Mouse (Mus musculus) hindbrain, embryonic 12.5 days (tissue): Measurements from ENCODE around the gene Pgap3. TPM values are rescaled to one million over a fixed set of nuclear protein-coding genes. Genes with fewer than 3 reads are reported as not detected.
"Not testable (repeated sequence)": the region's sequence is repeated elsewhere in the genome, so short reads cannot be mapped to it uniquely, and the experiment has no call there.

Experiments used
- ATAC-seq: fragments of 200-750 bp; cut with Nextera tagmentation; 2 replicates; pipeline ENCODE4 v1.8.0; 2017; ENCODE audit warnings: moderate TSS enrichment; ENCODE audit not compliant: low FRiP score
- H3K27ac ChIP-seq: fragments of 300-500 bp; sonication (generic); 2 replicates; pipeline ENCODE4 v1.5.1; 2016; ENCODE audit warnings: mild to moderate bottlenecking
- H3K27me3 ChIP-seq: fragments of 300-500 bp; sonication (generic); 2 replicates; pipeline ENCODE4 v1.6.1; 2016; ENCODE audit warnings: mild to moderate bottlenecking
- H3K36me3 ChIP-seq: fragments of 300-500 bp; sonication (generic); 2 replicates; pipeline ENCODE4 v1.6.1; 2016; ENCODE audit warnings: mild to moderate bottlenecking
- H3K4me1 ChIP-seq: fragments of 300-500 bp; sonication (generic); 2 replicates; pipeline ENCODE4 v1.6.1; 2016
- H3K4me2 ChIP-seq: fragments of 300-500 bp; sonication (generic); replicated peaks from 2 replicates; pipeline ENCODE4 v1.6.1; 2016; ENCODE audit warnings: mild to moderate bottlenecking
- H3K4me3 ChIP-seq: fragments of 300-500 bp; sonication (generic); 2 replicates; pipeline ENCODE4 v1.5.1; 2016; ENCODE audit warnings: mild to moderate bottlenecking
- H3K9ac ChIP-seq: fragments of 300-500 bp; sonication (generic); 2 replicates; pipeline ENCODE4 v1.6.1; 2016; ENCODE audit warnings: mild to moderate bottlenecking, moderate library complexity
- H3K9me3 ChIP-seq: fragments of 300-500 bp; sonication (generic); replicated peaks from 2 replicates; pipeline ENCODE4 v1.6.1; 2016; ENCODE audit warnings: mild to moderate bottlenecking
- WGBS: fragments of 180-500 bp; shearing (Covaris S2); methylation state at CpG from one replicate; pipeline ENCODE4 v1.1.7; 2016; 5-methylcytosine and 5-hydroxymethylcytosine counted together
- polyA plus RNA-seq: library from polyadenylated mRNA; unstranded; fragments of >200 nt; fragmentation: Nextera tagmentation; extraction: Ambion mirVana; gene quantifications from 2 replicates; pipeline ENCODE4 v1.2.1, GENCODE M21; 2016

The Pgap3 gene
- polyA plus RNA-seq, 1 experiment from 2014 or later = 9.1 TPM

DNA sequence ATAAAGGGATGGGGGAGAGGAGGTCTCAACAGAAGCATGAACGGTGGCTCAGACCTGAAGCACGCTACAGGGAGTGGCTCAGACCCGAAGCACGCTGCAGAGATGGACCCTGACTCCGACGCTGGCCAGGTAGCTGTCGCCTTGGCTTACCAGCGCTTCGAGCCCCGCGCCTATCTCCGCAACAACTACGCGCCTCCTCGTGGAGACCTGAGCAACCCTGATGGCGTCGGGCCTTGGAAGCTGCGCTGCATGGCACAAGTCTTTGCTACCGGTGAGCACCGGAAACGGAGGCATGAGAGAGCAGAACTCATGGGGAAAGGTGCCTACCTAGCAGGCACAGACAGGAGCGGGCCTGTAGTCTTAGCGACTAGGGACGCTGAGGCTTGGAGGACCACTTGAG is 13.7 kb downstream of the Pgap3 start:
- peak overlapping the region; percentile 23; the same call in 1 of the 2 replicates for H3K4me2 ChIP-seq
- H3K36me3 ChIP-seq = no peaks in the 10 kb centered on the region
- ATAC-seq = no peak
- H3K9me3 ChIP-seq = no peaks in the 10 kb centered on the region
- H3K4me1 ChIP-seq = peaks cover 11% of the 10 kb centered on the region; the same call in 1 of the 2 replicates
- no peak overlapping the region for H3K4me3 ChIP-seq
- H3K9ac ChIP-seq = peak overlapping the region; percentile 32; the same call in 1 of the 2 replicates
- 15% methylated on average over 24 of the region's 24 CpGs for WGBS
- peaks cover 72% of the 10 kb centered on the region for H3K27me3 ChIP-seq
- H3K27ac ChIP-seq = no peak overlapping the region

- no peak within 1 kb of the TSS for H3K27ac ChIP-seq
- 52% methylated on average over 25 of the region's 25 CpGs for WGBS
- peak within 1 kb of the TSS; percentile 23; the same call in 1 of the 2 replicates for H3K4me2 ChIP-seq
- H3K4me1 ChIP-seq = peaks cover 11% of the 10 kb centered on the region; the same call in 1 of the 2 replicates
- H3K36me3 ChIP-seq = peaks cover 1% of the 10 kb centered on the region
- no peak within 1 kb of the TSS for H3K4me3 ChIP-seq
- ATAC-seq = no peak
- H3K9ac ChIP-seq = peak within 1 kb of the TSS; percentile 32; the same call in 1 of the 2 replicates
- no peaks in the 10 kb centered on the region for H3K9me3 ChIP-seq
- H3K27me3 ChIP-seq = peaks cover 65% of the 10 kb centered on the region
Measured at GRCm38 (mm10) chr11:98385638-98386585, 14.4 kb downstream of the Pgap3 start, which contains the start of gene Pnmt. Gene Pnmt, plus strand, starts transcription at chr11:98386450.

DNA sequence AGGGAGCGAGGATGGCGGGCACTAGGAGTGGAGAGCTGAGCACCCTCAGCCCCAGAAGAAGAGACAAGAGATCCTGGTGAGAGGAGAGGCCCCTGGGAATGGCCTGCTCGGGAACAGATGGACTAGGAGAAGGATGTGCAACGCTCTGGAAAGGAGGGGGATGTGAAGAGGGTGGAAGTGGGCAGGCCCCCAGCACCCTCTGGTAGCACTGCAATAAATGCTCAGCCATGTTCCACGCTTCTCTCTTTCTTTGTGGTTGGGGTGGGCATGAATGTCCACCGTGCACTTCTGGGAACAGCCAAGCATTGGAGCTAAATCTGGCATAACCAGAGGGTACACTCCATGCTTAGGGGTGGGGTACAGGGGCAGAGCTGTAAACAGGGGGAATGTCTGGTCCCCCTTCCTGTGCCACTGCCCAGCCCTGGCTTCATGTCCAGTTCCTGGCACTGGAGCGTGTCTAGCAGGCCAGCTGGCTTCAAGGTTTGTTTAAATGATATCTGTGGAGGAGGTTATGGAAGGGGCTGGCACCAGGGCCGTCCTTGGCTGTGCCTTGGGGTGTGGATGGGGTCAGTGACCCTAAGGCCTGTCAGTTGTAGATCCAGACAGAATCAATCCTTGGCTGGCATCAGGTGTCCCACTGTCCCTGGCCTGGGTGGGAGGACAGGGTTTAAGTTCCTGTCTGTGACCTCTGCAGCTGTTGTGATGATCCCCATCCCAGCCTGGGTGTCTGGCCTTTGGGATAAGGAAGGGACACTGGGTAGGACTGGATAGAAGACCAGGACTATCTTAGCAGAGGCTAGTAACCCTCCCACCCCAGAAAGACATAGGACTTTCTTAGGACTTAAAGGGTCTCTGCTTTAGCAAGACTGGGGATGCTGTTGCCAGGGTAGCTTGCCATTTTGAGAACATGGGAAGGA is 15.3 kb downstream of the Pgap3 start:
- Histone ChIP-seq H3K36me3 (peaks cover 11% of the 10 kb centered on the region), H3K9ac (no peak overlapping the region), H3K4me1 (peaks cover 11% of the 10 kb centered on the region; the same call in 1 of the 2 replicates), H3K4me3 (no peak overlapping the region), H3K27me3 (peaks cover 56% of the 10 kb centered on the region), H3K9me3 (no peaks in the 10 kb centered on the region), H3K4me2 (no peak overlapping the region), H3K27ac (no peak overlapping the region)
- WGBS = 73% methylated on average over 8 of the region's 8 CpGs
- no peak for ATAC-seq

DNA sequence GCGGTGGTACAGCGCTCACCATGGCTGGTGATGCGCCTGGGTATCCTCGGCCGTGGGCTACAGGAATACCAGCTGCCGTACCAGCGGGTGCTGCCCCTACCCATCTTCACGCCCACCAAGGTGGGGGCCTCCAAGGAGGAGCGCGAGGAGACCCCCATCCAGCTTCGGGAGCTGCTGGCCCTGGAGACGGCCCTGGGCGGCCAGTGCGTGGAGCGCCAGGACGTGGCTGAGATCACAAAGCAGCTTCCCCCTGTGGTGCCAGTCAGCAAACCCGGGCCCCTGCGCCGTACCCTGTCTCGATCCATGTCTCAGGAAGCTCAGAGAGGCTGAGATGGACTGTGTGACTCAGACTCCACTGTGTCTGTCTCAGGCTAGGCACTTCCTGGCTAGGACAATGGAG is 16.1 kb downstream of the Pgap3 start:
- Histone ChIP-seq H3K9ac (no peak overlapping the region), H3K36me3 (peaks cover 18% of the 10 kb centered on the region), H3K9me3 (no peaks in the 10 kb centered on the region), H3K27me3 (peaks cover 55% of the 10 kb centered on the region), H3K27ac (0 out of 2 replicates have a peak overlapping the region, but pooled peaks have one; percentile 23), H3K4me1 (peaks cover 11% of the 10 kb centered on the region; the same call in 1 of the 2 replicates), H3K4me3 (no peak overlapping the region), H3K4me2 (no peak overlapping the region)
- 62% methylated on average over 20 of the region's 20 CpGs for WGBS
- no peak for ATAC-seq

- Histone ChIP-seq H3K27ac (0 out of 2 replicates have a peak within 1 kb of the TSS, but pooled peaks have one; percentile 23), H3K4me3 (no peak within 1 kb of the TSS), H3K9ac (no peak within 1 kb of the TSS; the same call in 1 of the 2 replicates), H3K27me3 (peaks cover 50% of the 10 kb centered on the region), H3K36me3 (peaks cover 26% of the 10 kb centered on the region), H3K4me2 (no peak within 1 kb of the TSS), H3K9me3 (no peaks in the 10 kb centered on the region), H3K4me1 (0 out of 2 replicates have a peak, but pooled peaks cover 11% of the 10 kb centered on the region)
- 65% methylated on average over 14 of the region's 14 CpGs for WGBS
- ATAC-seq = no peak
Measured at GRCm38 (mm10) chr11:98383261-98384030, 16.8 kb downstream of the Pgap3 start, which contains the start of gene Tcap. Gene Tcap, plus strand, starts transcription at chr11:98383811.

DNA sequence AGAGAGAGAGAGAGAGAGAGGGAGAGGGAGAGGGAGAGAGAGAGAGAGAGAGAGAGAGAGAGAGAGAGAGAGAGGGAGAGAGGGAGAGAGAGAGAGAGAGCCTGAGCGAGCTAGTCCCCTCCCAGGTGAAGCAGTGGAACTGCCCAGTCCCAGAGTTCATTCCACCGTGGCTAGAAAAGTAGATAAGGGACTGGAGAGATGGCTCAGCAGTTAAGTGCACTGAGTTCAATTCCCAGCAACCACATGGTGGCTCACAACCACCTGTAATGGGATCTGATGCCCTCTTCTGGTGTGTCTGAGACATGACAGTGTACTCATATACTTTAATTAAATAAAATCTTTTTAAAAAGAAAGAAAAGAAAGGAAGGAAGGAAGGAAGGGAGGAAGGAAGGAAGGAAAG is 17.9 kb downstream of the Pgap3 start:
- WGBS = 59% methylated on average over 2 of the region's 2 CpGs

GRCm38 (mm10) chr11:98381651-98382050 is 18.6 kb downstream of the Pgap3 start:
- no peak overlapping the region for H3K4me3 ChIP-seq
- H3K27me3 ChIP-seq = peaks cover 32% of the 10 kb centered on the region
- H3K9ac ChIP-seq = no peak overlapping the region
- no peak for ATAC-seq
- WGBS = 88% methylated on average over 2 of the region's 2 CpGs
- H3K36me3 ChIP-seq = peaks cover 44% of the 10 kb centered on the region
- H3K4me2 ChIP-seq = no peak overlapping the region
- 0 out of 2 replicates have a peak, but pooled peaks cover 6% of the 10 kb centered on the region for H3K4me1 ChIP-seq
- no peaks in the 10 kb centered on the region for H3K9me3 ChIP-seq
- H3K27ac ChIP-seq = no peak overlapping the region

More for the DNA sequence above, 17.9 kb downstream of the Pgap3 start:
- H3K9me3 ChIP-seq, H3K9ac ChIP-seq, H3K27ac ChIP-seq, H3K4me3 ChIP-seq, ATAC-seq, H3K4me1 ChIP-seq, H3K4me2 ChIP-seq: not testable (repeated sequence)
- peaks cover 40% of the 10 kb centered on the region for H3K27me3 ChIP-seq
- peaks cover 36% of the 10 kb centered on the region for H3K36me3 ChIP-seq

- Histone ChIP-seq H3K4me1 (0 out of 2 replicates have a peak, but pooled peaks cover 4% of the 10 kb centered on the region), H3K36me3 (peaks cover 59% of the 10 kb centered on the region), H3K9me3 (no peaks in the 10 kb centered on the region), H3K4me2 (no peak overlapping the region), H3K27ac (no peak overlapping the region), H3K9ac (0 out of 2 replicates have a peak overlapping the region, but pooled peaks have one; percentile 13), H3K27me3 (peaks cover 17% of the 10 kb centered on the region), H3K4me3 (no peak overlapping the region)
- no peak for ATAC-seq
- WGBS = 85% methylated on average over 6 of the region's 6 CpGs
Measured at GRCm38 (mm10) chr11:98380106-98380505, 20.2 kb downstream of the Pgap3 start.

DNA sequence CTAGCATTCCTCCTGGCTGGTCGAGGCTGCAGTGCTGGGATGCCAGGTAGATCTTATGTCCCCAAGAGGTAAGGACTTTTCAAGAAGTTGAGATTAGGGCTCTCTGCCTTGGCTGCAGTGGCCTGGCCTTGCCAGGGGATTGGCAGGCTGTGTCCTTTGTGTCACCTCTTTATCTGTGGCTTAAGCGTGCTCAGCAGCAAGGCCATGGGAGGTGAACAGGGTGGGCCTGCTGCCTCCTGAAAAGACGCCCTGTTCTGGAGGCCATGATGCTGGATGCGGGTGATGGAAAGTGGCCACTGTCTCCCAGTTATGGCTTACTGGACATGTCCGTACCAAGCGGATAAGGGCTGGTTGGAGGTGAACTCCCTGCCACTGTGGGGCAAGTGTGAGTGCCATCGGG is 20.9 kb downstream of the Pgap3 start:
- no peak overlapping the region for H3K4me2 ChIP-seq
- WGBS = 92% methylated on average over 7 of the region's 7 CpGs
- no peak overlapping the region for H3K4me3 ChIP-seq
- peaks cover 9% of the 10 kb centered on the region for H3K27me3 ChIP-seq
- 0 out of 2 replicates have a peak overlapping the region, but pooled peaks have one; percentile 13 for H3K9ac ChIP-seq
- H3K9me3 ChIP-seq = no peaks in the 10 kb centered on the region
- ATAC-seq = no peak
- no peak overlapping the region for H3K27ac ChIP-seq
- peaks cover 64% of the 10 kb centered on the region for H3K36me3 ChIP-seq
- 0 out of 2 replicates have a peak, but pooled peaks cover 1% of the 10 kb centered on the region for H3K4me1 ChIP-seq

DNA sequence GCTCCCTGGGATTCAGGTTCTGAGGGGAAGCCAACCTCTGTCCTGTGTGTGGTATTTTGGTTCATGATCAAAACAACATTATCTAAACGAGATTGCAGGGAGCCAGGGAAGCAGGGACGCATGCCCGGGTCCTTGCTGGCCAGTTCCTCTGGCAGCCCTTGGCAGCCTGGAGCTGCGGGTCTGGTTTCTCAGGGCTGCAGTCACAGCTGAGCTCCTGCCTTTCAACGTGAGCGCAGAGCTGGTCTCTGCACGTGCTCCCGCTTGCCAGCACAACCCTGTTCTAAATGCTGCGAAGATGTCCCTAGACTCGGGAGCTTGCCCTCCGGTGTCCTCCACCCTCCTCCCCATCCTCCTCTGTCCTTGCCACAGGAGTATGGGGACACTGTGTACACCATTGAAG is 22.5 kb downstream of the Pgap3 start:
- 90% methylated on average over 11 of the region's 11 CpGs for WGBS
- Histone ChIP-seq H3K9me3 (no peaks in the 10 kb centered on the region), H3K4me2 (no peak overlapping the region), H3K27ac (no peak overlapping the region), H3K36me3 (peaks cover 64% of the 10 kb centered on the region), H3K27me3 (no peaks in the 10 kb centered on the region), H3K4me3 (no peak overlapping the region), H3K9ac (no peak overlapping the region), H3K4me1 (peaks cover 5% of the 10 kb centered on the region; the same call in 1 of the 2 replicates)
- ATAC-seq = no peak

- no peaks in the 10 kb centered on the region for H3K27me3 ChIP-seq
- no peak overlapping the region for H3K9ac ChIP-seq
- WGBS = 70% methylated on average over 5 of the region's 5 CpGs
- H3K4me1 ChIP-seq = peaks cover 15% of the 10 kb centered on the region
- no peak overlapping the region for H3K4me2 ChIP-seq
- H3K4me3 ChIP-seq = no peak overlapping the region
- H3K36me3 ChIP-seq = peaks cover 64% of the 10 kb centered on the region
- ATAC-seq = no peak
- no peak overlapping the region for H3K27ac ChIP-seq
- H3K9me3 ChIP-seq = no peaks in the 10 kb centered on the region
Measured at GRCm38 (mm10) chr11:98376756-98377155, 23.5 kb downstream of the Pgap3 start.
